Mouse (Mus musculus): ENCODE data around the gene Abraxas1.

The Abraxas1 gene

DNA sequence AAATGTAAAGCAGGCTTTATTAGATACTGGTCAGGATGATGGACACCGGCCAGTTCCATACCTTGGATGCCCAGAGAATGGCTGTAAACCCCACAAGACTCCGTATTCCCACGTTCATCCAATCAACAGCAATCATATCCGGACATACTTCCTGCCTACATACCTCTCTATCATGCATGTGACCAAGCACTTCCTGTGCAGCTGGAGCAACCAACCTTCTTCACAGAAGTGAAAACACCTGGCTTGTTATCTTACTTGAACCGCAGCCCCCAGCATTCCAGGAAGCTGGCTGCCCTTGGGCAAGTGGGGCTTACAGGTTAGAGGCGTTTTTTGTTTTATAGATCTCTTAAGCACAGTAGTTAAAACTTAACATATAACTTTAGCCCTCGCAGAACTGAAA, 2.1 kb upstream of the Abraxas1 start:
- DNase-seq (ENCODE audit: low read depth) = no peak

DNA sequence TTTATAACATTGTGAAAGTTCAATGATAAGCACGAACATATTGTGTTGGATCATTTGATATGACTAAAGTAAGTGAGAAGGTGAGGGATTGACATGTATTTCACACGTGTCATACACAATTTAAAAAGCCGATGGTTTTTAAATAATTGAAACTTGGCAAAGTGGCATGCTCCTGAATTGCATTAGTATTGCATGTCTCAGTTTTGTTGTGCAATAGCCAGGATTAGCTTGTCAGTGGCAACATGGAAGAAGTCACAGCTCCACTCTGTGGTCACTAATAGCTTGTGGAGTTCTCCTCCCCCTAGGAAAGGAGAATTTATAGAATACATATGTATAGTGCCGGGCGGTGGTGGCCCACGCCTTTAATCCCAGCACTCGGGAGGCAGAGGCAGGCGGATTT, 610 bp upstream of the Abraxas1 start:
- no peak for DNase-seq (ENCODE audit: low read depth)

DNA sequence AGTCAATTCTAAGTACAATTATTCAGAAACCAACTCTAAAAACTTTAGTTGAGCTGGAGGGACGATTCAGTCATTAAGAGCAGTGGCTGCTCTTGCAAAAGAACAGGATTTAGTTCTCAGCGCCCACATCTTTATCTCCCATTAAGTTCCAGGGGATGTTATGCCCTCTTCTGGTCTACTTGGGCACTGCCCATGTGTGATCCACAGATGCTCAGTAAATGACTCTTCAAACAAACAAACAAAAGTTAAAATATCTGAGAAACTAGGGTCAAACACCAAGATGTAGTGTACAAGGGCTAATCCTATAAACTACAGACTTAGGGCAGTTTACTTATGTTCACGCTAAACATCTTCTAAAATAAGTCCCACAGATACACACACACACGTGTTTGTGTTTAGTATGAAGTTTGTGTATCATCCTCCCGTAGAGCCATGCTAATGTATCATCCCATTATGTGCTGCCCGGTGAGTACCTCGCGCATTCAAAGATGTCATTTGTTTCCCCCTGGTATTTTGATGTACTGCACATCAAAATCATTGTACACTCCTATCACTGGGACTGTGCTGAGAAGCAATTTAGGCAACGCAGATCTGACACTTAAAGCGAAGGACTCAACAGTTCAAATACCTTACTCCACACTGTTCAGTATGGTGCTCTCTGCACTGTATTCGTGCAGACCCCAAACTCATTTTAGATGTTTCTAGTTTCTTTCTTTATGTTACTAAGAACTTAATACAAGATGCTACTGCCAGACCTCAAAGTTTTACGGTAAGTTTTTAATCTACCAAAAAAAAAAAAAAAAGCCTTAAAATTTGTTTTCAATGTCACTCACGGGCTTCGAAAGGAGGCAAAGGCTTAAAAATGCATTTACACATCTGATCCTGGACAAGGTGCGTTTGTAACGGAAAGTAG, 941 bp downstream of the Abraxas1 start:
- DNase-seq (ENCODE audit: low read depth) = no peak

DNA sequence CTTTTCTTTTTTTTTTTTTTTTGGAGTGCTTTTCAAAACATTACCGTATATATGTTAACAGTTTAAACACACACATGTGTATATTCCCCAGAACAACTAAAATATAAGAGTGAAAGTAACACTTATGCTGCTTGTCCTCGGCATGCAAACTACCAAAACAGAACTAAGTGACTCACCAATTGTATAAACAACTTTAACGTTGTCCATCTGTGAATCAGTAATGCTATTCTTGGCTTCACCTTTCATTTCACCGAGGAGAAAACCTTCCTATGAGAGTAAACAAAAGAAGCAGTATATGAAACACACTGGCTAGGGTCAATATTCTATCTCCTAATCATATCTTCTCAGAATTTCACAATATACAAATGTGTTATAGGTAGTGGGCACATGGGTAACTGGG, 2.4 kb downstream of the Abraxas1 start:
- DNase-seq (ENCODE audit: low read depth) = no peak

DNA sequence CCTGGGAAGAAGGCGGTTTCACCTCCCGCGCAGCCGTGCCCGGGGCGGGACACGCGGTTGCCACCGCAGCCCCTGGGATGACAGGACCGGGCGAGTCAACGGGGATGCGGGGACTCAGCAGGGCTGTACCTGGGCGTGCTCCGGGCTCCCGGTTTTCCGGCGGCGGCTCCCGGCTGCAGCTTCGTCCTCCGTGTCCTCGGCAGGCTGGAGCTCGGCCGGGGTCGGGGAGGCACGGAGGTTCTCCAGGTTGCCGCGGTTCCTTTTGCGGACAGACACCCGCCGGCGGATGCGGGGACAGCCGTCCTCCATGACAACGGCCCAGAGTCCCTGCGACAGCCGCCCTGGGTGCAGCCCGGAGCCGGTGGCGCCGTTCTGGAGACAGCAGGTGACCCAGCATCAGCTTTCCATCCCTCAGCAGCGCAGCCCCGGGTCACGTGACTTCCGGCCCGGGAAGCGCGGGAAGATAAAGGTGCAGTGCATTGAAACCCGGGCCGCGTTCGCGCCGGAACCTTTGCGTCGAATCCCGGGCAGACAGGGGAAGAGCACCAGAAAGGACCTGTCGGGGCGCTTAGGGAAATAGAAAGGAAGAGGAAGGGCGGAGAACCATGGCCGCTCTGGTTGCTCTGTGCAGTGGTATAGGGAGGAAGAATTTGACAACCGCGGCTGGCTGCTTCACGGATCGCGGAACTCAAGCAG, 22.5 kb downstream of the Abraxas1 start, which contains the start of the genes Helq and Mrps18c:
Gene Helq, minus strand, starts transcription at position 434 of the 696 bp plus-strand sequence.
Gene Mrps18c, plus strand, starts transcription at position 463 of the 696 bp plus-strand sequence.
- peak; percentile 88 for DNase-seq (ENCODE audit: low read depth)

- no peak for DNase-seq (ENCODE audit: low read depth)
Measured at GRCm38 (mm10) chr5:100794084-100794483, 26.7 kb downstream of the Abraxas1 start.

- no peak for DNase-seq (ENCODE audit: low read depth)
Measured at GRCm38 (mm10) chr5:100792261-100792660, 28.5 kb downstream of the Abraxas1 start.

DNA sequence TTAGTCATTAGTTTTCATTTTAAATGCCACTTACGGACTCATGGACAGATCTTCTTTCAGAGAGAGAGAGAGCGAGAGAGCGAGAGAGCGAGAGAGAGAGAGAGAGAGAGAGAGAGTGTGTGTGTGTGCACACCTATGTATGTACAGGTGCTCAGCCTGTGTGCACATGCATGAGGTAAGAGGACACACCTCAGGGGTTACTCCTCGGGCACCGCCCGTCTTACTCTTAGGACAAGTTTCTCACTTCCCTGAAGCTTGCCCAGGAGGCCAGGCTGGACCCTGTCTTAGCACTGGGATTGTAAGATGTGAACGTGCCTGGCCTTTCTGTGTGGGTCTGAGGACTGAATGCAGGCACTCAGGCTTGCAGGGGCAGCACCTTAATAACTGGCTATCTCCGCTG, 33.2 kb downstream of the Abraxas1 start:
- DNase-seq (ENCODE audit: low read depth) = no peak

DNA sequence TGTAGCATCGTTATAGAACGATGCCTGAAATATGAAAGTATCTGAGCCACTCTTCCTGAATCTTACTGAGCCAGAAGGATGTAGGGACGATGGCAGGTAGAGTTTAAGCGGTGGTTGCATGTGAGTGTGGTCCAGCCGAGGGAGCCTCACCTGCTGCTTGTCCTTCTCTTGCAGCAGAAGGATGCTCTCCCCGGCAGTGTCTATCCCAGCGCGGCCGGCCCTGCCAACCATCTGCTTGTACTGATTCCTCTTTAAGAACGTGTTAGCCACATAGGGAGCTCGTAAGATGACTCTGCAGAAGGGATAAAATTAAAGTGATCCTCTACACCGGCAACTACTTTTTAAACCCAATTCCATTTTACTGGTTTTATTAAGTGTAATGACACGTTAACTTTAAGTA, 41.8 kb downstream of the Abraxas1 start:
- no peak for DNase-seq (ENCODE audit: low read depth)

DNA sequence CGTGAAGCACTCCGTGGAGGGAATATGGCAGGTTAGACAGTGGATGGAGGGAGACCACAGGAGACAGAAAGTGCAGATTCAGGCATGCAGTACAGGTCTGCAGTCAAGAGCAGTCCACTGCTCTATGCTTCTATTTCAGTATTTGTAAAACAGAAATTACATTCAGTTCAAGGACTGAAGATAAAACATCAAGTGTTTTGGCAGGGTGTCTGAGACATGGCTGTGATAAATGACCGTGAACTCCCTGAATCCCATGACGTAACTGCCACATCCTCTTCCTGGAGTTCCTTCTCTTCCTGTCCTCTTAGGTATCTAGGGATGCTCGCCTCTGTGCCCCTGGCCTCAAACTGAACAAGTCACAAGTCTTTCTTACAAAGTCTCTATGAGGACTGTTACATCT, 43.9 kb downstream of the Abraxas1 start:
- no peak for DNase-seq (ENCODE audit: low read depth)

- no peak for DNase-seq (ENCODE audit: low read depth)
Measured at GRCm38 (mm10) chr5:100775778-100776404, 44.9 kb downstream of the Abraxas1 start.

- DNase-seq (ENCODE audit: low read depth) = no peak
Measured at GRCm38 (mm10) chr5:100771575-100771974, 49.2 kb downstream of the Abraxas1 start.

DNA sequence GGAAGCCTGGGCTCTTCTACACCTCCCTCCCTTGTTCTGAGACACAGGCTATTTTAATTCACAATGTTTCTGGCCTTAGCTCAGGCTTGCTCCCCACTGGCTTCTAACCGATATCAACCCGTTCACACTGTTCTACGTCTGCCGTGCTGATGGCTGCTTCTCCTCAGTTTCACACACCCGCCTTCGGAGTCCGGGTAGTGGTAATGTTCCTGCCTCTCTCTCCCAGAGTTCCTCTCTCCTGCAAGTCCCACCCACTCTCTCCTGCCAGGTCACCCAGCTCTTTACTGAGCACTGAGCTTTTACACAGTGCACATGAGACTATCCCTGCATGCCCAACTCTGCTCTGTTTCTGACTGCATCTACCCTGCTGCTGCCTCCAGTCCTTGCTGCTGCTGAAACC, 54.7 kb downstream of the Abraxas1 start:
- no peak for DNase-seq (ENCODE audit: low read depth)

DNA sequence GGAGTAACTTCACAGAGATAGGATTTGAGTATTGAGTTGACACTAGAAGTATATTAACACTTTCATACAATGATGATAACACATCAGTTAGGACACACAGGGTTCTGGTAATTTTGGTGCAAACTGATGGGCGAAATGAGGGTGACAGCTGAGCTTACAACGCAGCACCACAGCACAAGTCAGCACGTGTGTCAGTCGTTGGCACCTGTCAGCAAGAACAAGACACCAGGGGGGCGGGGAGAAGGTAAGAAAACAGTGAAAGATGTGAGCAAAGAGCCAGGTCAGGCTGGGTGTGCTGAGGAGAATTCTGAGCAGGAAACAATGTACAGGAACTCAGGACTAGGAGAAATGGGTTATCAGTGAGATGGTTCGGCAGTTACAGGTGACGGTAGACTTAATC, 59.0 kb downstream of the Abraxas1 start:
- no peak for DNase-seq (ENCODE audit: low read depth)

DNA sequence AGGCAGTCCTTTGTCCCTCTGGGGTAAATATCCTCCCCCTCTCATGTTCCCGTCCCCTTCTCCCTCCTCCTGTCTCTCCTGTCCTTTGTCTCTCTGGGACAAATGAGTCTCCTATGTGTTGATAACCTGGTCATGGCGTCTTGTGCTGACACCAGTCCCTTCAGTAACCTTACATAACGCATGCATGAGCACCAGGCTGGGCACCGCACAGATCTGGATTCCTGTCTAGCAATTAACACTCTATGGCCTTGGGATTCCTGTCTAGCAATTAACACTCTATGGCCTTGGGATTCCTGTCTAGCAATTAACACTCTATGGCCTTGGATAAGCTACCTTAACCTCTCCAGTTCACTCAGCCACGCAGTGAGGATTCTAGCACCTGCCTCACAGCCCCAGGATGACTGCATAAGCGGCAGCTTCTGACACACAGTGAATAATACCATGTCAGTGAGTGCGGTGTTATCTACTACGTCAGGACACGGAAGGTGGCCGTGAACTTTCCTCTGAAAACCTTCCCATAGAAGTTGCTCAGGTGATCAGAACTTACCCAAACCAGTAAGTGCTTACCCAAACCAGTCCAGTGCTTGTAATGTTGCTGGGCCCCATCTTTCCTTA, 60.6 kb downstream of the Abraxas1 start:
- no peak for DNase-seq (ENCODE audit: low read depth)

- DNase-seq (ENCODE audit: low read depth) = no peak
Measured at GRCm38 (mm10) chr5:100758121-100758520, 62.6 kb downstream of the Abraxas1 start.

Data from c-Kit-positive CD71-negative TER-119-negative erythroid progenitor cells, embryonic 14.5 days (primary cell).